Mouse (Mus musculus) testis, adult 2 months (tissue): ENCODE results near the gene Kalrn.

Experiments used
- CTCF ChIP-seq: fragments of 200-500 bp; IDR thresholded peaks from 2 replicates; pipeline ENCODE4 v1.5.1; 2012; ENCODE audit warnings: low read depth, mild to moderate bottlenecking, inconsistent platforms, low read length, moderate library complexity; ENCODE audit not compliant: control insufficient read depth, insufficient read depth, insufficient replicate concordance
- POLR2A ChIP-seq: fragments of 200-500 bp; IDR thresholded peaks from 2 replicates; pipeline ENCODE4 v1.6.1; 2012; ENCODE audit warnings: low read depth, mild to moderate bottlenecking, inconsistent platforms, low read length, moderate library complexity; ENCODE audit not compliant: control insufficient read depth

DNA sequence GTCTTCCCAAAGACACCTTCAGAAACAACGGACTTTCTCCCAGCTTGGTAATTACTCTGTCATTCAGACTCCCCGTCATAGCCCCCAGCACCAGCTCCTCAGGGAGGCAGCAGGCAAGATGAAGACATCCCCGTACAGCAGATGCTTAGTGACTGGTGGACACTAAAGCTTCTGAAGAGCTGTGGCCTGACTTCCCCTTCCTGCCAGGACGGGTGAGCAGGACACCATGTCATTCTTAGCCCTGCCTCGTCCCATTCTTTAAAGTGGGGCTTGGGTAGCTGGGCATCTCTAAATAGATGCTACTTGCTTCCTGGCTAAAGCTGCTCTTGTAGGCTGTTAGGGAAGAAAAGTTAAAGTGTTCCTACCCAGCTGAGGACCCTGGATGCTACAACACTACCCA, 145.7 kb downstream of the Kalrn start:
- no peak for TF ChIP-seq CTCF
- TF ChIP-seq POLR2A: no peak
